Mouse (Mus musculus): ENCODE measurements around the gene Smad3. TPM values are rescaled to one million over a fixed set of nuclear protein-coding genes. Genes with fewer than 3 reads are reported as not detected.

Smad3 gene
- polyA plus RNA-seq, 1 experiment from 2014 or later, result 15.2 TPM

- Histone ChIP-seq H3K36me3 (ENCODE audit: control insufficient read depth, insufficient read depth, low read length) (peaks cover 6% of the 10 kb centered on the region), H3K9ac (ENCODE audit: low read length) (no peak overlapping the region), H3K27ac (ENCODE audit: low read depth, low read length) (no peak overlapping the region), H3K9me3 (ENCODE audit: control insufficient read depth, low read length) (no peaks in the 10 kb centered on the region), H3K4me3 (ENCODE audit: low read depth, low read length) (no peak overlapping the region), H3K4me1 (ENCODE audit: control insufficient read depth, insufficient read depth, low read length) (peaks cover 26% of the 10 kb centered on the region), H3K27me3 (ENCODE audit: control insufficient read depth, insufficient read depth, low read length) (no peaks in the 10 kb centered on the region), H3K4me2 (ENCODE audit: low read depth) (no peak overlapping the region)
- WGBS, result 43% methylated on average over 13 of the region's 13 CpGs
- no peak for ATAC-seq (ENCODE audit: insufficient read depth, low FRiP score, low TSS enrichment)
- peak; percentile 63 for DNase-seq (ENCODE audit: low spot score)
Measured at GRCm38 (mm10) chr9:63664792-63665646, 92.8 kb downstream of the Smad3 start.

DNA sequence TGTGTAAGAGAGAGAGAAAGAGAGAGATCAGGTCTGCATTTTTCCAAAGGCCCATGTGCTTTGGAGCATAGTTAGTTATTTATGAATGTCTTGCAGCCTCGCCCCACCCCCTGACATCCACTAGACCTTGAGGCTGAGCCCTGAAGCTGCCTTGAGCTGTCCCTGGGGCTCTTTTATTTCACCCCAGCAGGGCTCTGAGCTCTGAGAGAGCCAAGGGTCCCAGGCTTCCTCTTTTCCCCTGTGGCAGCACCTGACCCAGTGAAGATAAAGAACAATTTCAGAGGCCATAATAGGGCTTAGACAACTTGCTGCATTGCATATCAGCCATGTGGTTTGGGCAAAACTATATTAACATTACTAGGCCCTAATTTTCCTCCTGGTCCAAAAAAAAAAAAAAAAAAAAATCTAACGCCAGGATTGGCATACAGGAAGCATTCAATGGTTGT is 93.5 kb downstream of the Smad3 start:
- H3K4me2 ChIP-seq (ENCODE audit: low read depth), result no peak overlapping the region
- H3K9me3 ChIP-seq (ENCODE audit: control insufficient read depth, low read length), result no peaks in the 10 kb centered on the region
- no peak overlapping the region for H3K4me3 ChIP-seq (ENCODE audit: low read depth, low read length)
- no peak for DNase-seq (ENCODE audit: low spot score)
- no peak overlapping the region for H3K9ac ChIP-seq (ENCODE audit: low read length)
- H3K27me3 ChIP-seq (ENCODE audit: control insufficient read depth, insufficient read depth, low read length), result no peaks in the 10 kb centered on the region
- no peak overlapping the region for H3K27ac ChIP-seq (ENCODE audit: low read depth, low read length)
- ATAC-seq (ENCODE audit: insufficient read depth, low FRiP score, low TSS enrichment), result no peak
- 68% methylated on average over 2 of the region's 2 CpGs for WGBS
- H3K36me3 ChIP-seq (ENCODE audit: control insufficient read depth, insufficient read depth, low read length), result peaks cover 7% of the 10 kb centered on the region
- peaks cover 26% of the 10 kb centered on the region for H3K4me1 ChIP-seq (ENCODE audit: control insufficient read depth, insufficient read depth, low read length)

DNA sequence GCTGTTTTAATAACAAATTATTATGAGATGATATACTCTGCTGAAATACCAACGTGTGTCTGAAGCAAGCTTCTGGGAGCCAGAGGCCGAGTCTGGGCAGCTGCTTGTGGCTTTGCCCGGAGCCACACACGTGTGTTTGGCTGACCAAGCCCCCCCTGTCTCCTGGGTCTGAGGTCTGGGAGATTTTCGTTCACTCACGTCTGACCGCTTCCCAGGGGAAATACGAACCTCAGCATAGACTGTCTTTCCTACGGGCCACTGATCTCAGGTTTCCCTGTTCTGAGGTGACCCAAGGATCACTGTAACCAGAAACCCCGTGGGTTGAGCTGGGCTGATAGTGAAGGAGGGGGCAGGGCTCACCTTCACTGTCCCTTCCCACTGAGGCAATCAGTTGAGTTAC is 94.6 kb downstream of the Smad3 start:
- H3K27me3 ChIP-seq (ENCODE audit: control insufficient read depth, insufficient read depth, low read length), result no peaks in the 10 kb centered on the region
- no peak overlapping the region for H3K4me2 ChIP-seq (ENCODE audit: low read depth)
- no peak overlapping the region for H3K9ac ChIP-seq (ENCODE audit: low read length)
- no peak overlapping the region for H3K27ac ChIP-seq (ENCODE audit: low read depth, low read length)
- H3K36me3 ChIP-seq (ENCODE audit: control insufficient read depth, insufficient read depth, low read length), result peaks cover 7% of the 10 kb centered on the region
- H3K9me3 ChIP-seq (ENCODE audit: control insufficient read depth, low read length), result no peaks in the 10 kb centered on the region
- H3K4me1 ChIP-seq (ENCODE audit: control insufficient read depth, insufficient read depth, low read length), result peaks cover 16% of the 10 kb centered on the region
- 59% methylated on average over 10 of the region's 10 CpGs for WGBS
- ATAC-seq (ENCODE audit: insufficient read depth, low FRiP score, low TSS enrichment) (no peak), DNase-seq (ENCODE audit: low spot score) (no peak)
- no peak overlapping the region for H3K4me3 ChIP-seq (ENCODE audit: low read depth, low read length)

DNA sequence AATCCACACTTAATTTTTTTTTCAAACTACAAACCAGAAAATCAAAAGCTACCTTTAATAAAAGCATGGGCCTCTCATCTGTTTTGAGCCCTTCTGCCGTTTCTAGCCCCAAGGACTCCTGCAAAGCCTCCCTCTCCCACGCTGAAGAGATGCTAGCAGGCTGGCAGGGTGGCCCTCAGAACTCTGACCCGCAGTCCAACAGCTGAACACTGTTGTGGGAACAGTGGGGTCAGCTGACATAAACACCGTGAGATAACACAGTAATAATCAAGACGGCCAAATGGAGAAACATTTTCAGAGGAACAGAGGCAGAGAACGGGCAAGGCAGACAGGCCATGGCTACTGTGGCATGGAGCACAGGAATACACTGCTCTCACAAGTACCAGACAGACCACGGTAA is 95.0 kb downstream of the Smad3 start:
- peaks cover 12% of the 10 kb centered on the region for H3K4me1 ChIP-seq (ENCODE audit: control insufficient read depth, insufficient read depth, low read length)
- ATAC-seq (ENCODE audit: insufficient read depth, low FRiP score, low TSS enrichment), result no peak
- peaks cover 7% of the 10 kb centered on the region for H3K36me3 ChIP-seq (ENCODE audit: control insufficient read depth, insufficient read depth, low read length)
- no peak overlapping the region for H3K9ac ChIP-seq (ENCODE audit: low read length)
- H3K27ac ChIP-seq (ENCODE audit: low read depth, low read length), result no peak overlapping the region
- no peak overlapping the region for H3K4me2 ChIP-seq (ENCODE audit: low read depth)
- no peak overlapping the region for H3K4me3 ChIP-seq (ENCODE audit: low read depth, low read length)
- no peaks in the 10 kb centered on the region for H3K27me3 ChIP-seq (ENCODE audit: control insufficient read depth, insufficient read depth, low read length)
- 85% methylated on average over 7 of the region's 7 CpGs for WGBS
- no peak for DNase-seq (ENCODE audit: low spot score)
- no peaks in the 10 kb centered on the region for H3K9me3 ChIP-seq (ENCODE audit: control insufficient read depth, low read length)

DNA sequence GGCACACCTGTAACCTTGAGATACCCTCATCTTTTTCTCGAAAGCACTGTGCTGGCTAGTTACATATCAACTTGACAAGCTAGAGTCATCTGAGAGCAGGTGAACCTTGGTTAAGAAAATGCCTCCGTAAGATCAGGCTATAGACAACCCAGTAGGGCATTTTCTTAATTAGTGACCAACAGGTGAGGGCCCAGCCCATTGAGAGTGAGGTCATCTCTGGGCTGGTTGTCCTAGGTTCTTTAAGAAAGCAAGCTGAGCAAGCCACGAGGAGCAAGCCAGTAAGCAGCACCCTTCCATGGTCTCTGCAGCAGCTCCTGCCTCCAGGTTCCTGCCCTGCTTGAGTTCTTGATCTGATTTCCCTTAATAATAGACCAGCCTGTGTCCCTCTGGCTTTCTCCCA is 97.1 kb downstream of the Smad3 start:
- peaks cover 4% of the 10 kb centered on the region for H3K36me3 ChIP-seq (ENCODE audit: control insufficient read depth, insufficient read depth, low read length)
- no peak for ATAC-seq (ENCODE audit: insufficient read depth, low FRiP score, low TSS enrichment)

DNA sequence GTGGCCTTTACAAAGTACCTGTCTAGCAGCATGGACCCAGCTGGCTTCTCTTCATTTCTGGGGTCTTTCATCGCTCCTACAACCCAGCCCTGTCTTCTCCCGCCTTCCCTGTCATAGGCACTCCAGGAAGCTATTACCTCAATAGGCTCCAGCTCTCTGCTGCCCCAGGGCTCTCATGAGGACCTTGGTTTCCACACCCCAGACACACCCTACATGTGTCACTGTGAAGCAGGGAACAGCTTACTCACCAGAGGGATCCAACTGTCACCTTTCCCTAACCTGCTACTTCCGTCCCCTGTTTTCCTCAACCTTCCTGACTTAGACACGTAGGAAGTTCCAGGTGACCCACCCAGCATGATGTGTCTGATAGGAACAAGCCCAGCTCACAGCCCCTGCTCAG is 97.7 kb downstream of the Smad3 start:
- Histone ChIP-seq H3K36me3 (ENCODE audit: control insufficient read depth, insufficient read depth, low read length) (peaks cover 4% of the 10 kb centered on the region), H3K9me3 (ENCODE audit: control insufficient read depth, low read length) (no peaks in the 10 kb centered on the region), H3K4me2 (ENCODE audit: low read depth) (no peak overlapping the region), H3K4me3 (ENCODE audit: low read depth, low read length) (no peak overlapping the region), H3K27ac (ENCODE audit: low read depth, low read length) (no peak overlapping the region), H3K9ac (ENCODE audit: low read length) (no peak overlapping the region), H3K4me1 (ENCODE audit: control insufficient read depth, insufficient read depth, low read length) (peaks cover 2% of the 10 kb centered on the region; the same call in 1 of the 2 replicates), H3K27me3 (ENCODE audit: control insufficient read depth, insufficient read depth, low read length) (no peaks in the 10 kb centered on the region)
- ATAC-seq (ENCODE audit: insufficient read depth, low FRiP score, low TSS enrichment) (no peak), DNase-seq (ENCODE audit: low spot score) (no peak)
- 97% methylated on average over 4 of the region's 4 CpGs for WGBS

More for the DNA sequence above, 97.1 kb downstream of the Smad3 start:
- Histone ChIP-seq H3K4me1 (ENCODE audit: control insufficient read depth, insufficient read depth, low read length) (peaks cover 3% of the 10 kb centered on the region; the same call in 1 of the 2 replicates), H3K27me3 (ENCODE audit: control insufficient read depth, insufficient read depth, low read length) (no peaks in the 10 kb centered on the region), H3K9ac (ENCODE audit: low read length) (no peak overlapping the region), H3K27ac (ENCODE audit: low read depth, low read length) (no peak overlapping the region), H3K4me3 (ENCODE audit: low read depth, low read length) (no peak overlapping the region), H3K4me2 (ENCODE audit: low read depth) (no peak overlapping the region), H3K9me3 (ENCODE audit: control insufficient read depth, low read length) (no peaks in the 10 kb centered on the region)
- no peak for DNase-seq (ENCODE audit: low spot score)
- WGBS, result 94% methylated on average over 3 of the region's 3 CpGs

DNA sequence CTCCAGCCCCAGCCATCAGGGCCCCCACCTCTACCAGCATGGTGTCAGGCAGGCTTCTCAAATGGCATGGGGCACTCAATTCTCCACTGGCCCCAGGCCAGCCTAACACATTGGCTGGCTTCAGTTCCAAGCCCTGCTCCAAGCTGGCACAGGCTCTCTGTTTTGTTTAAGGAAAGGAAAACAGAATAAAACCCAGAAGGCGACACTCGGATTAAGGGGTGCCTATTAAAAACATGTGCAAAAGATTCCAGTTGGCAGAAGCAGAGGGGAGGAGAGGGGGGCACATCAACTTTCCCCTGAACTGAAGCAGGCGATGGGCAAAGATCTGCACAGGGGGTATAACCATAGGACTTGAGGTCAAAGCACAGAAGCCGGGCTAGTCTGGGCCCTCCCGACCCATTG is 98.8 kb downstream of the Smad3 start:
- WGBS, result 74% methylated on average over 5 of the region's 5 CpGs
- ATAC-seq (ENCODE audit: insufficient read depth, low FRiP score, low TSS enrichment), result no peak

GRCm38 (mm10) chr9:63658436-63658835 is 99.4 kb downstream of the Smad3 start:
- WGBS, result 89% methylated on average over 9 of the region's 9 CpGs
- no peak for ATAC-seq (ENCODE audit: insufficient read depth, low FRiP score, low TSS enrichment)
- no peak overlapping the region for H3K4me3 ChIP-seq (ENCODE audit: low read depth, low read length)
- no peaks in the 10 kb centered on the region for H3K9me3 ChIP-seq (ENCODE audit: control insufficient read depth, low read length)
- no peak overlapping the region for H3K4me2 ChIP-seq (ENCODE audit: low read depth)
- peaks cover 3% of the 10 kb centered on the region; the same call in 1 of the 2 replicates for H3K4me1 ChIP-seq (ENCODE audit: control insufficient read depth, insufficient read depth, low read length)
- H3K36me3 ChIP-seq (ENCODE audit: control insufficient read depth, insufficient read depth, low read length), result peaks cover 4% of the 10 kb centered on the region
- DNase-seq (ENCODE audit: low spot score), result no peak
- H3K9ac ChIP-seq (ENCODE audit: low read length), result no peak overlapping the region
- no peaks in the 10 kb centered on the region for H3K27me3 ChIP-seq (ENCODE audit: control insufficient read depth, insufficient read depth, low read length)
- no peak overlapping the region for H3K27ac ChIP-seq (ENCODE audit: low read depth, low read length)

More for the DNA sequence above, 98.8 kb downstream of the Smad3 start:
- Histone ChIP-seq H3K9me3 (ENCODE audit: control insufficient read depth, low read length) (no peaks in the 10 kb centered on the region), H3K4me3 (ENCODE audit: low read depth, low read length) (no peak overlapping the region), H3K4me1 (ENCODE audit: control insufficient read depth, insufficient read depth, low read length) (peaks cover under 1% of the 10 kb centered on the region; the same call in 1 of the 2 replicates), H3K4me2 (ENCODE audit: low read depth) (no peak overlapping the region), H3K9ac (ENCODE audit: low read length) (no peak overlapping the region), H3K27ac (ENCODE audit: low read depth, low read length) (no peak overlapping the region), H3K27me3 (ENCODE audit: control insufficient read depth, insufficient read depth, low read length) (no peaks in the 10 kb centered on the region), H3K36me3 (ENCODE audit: control insufficient read depth, insufficient read depth, low read length) (peaks cover 4% of the 10 kb centered on the region)
- no peak for DNase-seq (ENCODE audit: low spot score)

- no peak for ATAC-seq (ENCODE audit: insufficient read depth, low FRiP score, low TSS enrichment)
- WGBS, result 90% methylated on average over 4 of the region's 4 CpGs
- Histone ChIP-seq H3K9me3 (ENCODE audit: control insufficient read depth, low read length) (no peaks in the 10 kb centered on the region), H3K27me3 (ENCODE audit: control insufficient read depth, insufficient read depth, low read length) (no peaks in the 10 kb centered on the region), H3K9ac (ENCODE audit: low read length) (no peak overlapping the region), H3K4me2 (ENCODE audit: low read depth) (no peak overlapping the region), H3K4me3 (ENCODE audit: low read depth, low read length) (no peak overlapping the region), H3K4me1 (ENCODE audit: control insufficient read depth, insufficient read depth, low read length) (peaks cover 3% of the 10 kb centered on the region; the same call in 1 of the 2 replicates), H3K27ac (ENCODE audit: low read depth, low read length) (no peak overlapping the region), H3K36me3 (ENCODE audit: control insufficient read depth, insufficient read depth, low read length) (peaks cover 4% of the 10 kb centered on the region)
- DNase-seq (ENCODE audit: low spot score), result no peak
Measured at GRCm38 (mm10) chr9:63657167-63657566, 100.6 kb downstream of the Smad3 start.

Data from neural tube, embryonic 11.5 days (tissue).